Mouse (Mus musculus) adrenal gland, postnatal 10 days (tissue): ENCODE measurements at regions not wholly inside any gene's neighbourhood (a gene's known extent, or its start where the extent isn't known, plus 50 kb on each side); places are given as distances from the start of the nearest gene placed in this dataset.

Source experiments
- DNase-seq: peaks from one replicate; pipeline ENCODE4 v3.0.0; 2021; ENCODE audit warnings: mixed read lengths

- no peak for DNase-seq
Observed at GRCm38 (mm10) chr8:9042835-9043792, 352.8 kb upstream of the Arglu1 start.

GRCm38 (mm10) chr8:9029156-9029555 is 338.8 kb upstream of the Arglu1 start:
- DNase-seq: no peak

- DNase-seq: no peak
Observed at GRCm38 (mm10) chr8:9027672-9028071, 337.4 kb upstream of the Arglu1 start.

- DNase-seq: no peak
Observed at GRCm38 (mm10) chr8:9025872-9026271, 335.6 kb upstream of the Arglu1 start.

DNA sequence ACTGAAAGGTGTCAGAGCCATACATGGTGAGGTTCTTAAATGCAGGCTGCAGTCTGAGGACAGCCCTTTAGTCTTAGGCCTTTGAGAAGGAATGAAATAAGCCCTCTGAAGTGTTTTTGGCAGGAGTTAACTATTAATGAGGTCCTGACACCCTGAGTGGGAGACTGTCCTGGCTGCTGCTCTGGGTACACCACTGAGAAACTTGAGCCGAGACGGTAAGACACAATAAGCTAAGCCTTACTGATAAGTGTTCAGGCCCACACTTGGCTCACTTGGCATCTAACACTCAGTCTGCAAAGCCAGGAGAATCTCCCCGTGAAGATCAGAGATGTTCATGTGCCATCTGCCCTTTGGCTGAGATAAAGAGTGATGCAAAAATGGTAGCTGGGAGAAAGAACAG is 335.1 kb upstream of the Arglu1 start:
- DNase-seq: no peak

GRCm38 (mm10) chr8:9020744-9021143 is 330.4 kb upstream of the Arglu1 start:
- DNase-seq: no peak

GRCm38 (mm10) chr8:9020180-9020579 is 329.9 kb upstream of the Arglu1 start:
- DNase-seq: peak; percentile 23

DNA sequence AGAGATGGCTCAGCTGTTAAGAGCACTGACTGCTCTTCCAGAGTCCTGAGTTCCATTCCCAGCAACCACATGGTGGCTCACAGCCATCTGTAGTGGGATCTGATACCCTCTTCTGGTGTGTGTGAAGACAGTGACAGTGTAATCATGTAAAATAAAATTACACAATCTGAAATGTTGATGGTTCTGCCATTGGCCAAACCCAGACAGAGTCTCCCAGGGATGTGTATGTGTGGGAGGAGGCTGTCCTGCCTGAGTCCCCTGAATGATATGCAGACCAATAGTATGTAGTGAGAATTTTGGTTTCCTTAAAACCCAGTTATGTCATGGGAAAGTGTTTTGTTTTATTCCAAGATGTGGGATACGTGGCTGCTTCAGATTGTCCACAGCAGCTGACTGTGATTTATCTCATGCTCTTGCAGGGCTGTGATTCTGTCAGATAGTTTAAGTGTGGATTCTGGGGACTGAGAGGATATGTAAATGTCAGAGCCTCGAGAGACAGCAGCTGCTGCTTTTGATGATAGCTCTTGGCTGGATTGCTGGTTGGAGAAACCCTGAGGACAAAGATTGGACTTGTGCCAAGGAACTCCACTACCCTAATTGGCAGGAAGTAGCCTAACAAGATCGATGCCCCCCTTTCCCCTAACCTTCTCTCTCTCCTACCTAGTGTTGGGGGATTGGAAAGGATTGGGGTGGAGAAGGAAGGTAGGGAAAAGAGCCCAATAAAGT is 321.6 kb upstream of the Arglu1 start:
- DNase-seq: no peak

DNA sequence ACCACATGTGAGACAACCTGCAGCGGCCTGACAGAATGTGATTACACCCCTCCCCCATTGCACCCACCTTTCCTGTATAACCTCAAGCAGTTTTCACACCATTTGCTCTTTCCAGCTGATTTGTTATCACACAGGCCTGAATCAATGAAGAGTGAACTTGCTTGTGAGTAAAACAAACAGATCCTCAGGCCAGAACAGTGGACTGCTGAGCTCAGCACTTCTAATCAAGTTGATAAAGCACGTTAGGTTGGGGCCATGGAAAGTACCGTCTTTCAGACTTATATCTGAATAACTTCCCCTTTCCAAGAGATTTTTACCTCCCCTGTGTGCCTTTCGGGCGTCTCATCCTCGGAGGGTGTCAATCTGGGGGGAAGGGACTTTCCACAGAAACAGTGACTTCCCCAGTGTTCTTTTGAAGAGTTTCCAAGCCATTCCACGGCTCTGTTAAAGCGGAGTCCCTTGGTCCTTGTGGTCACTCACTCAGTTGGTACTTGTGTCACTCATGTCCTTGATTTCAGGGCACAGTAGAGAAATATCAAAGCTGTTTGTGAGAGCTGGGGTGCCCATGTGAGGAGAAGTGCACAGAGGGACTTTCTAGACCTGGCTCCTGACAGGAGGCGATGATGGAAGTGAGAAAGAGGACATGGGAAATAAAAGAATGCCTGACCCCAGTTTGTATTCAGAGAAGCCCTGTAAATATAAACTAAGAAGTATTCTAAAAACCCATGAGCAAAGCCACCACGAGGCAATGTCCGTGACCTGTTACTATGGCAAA is 317.9 kb upstream of the Arglu1 start:
- no peak for DNase-seq

- no peak for DNase-seq
Observed at GRCm38 (mm10) chr8:8999914-9000313, 309.6 kb upstream of the Arglu1 start.

GRCm38 (mm10) chr8:8997621-8998020 is 307.3 kb upstream of the Arglu1 start:
- DNase-seq: no peak

- peak; percentile 66 for DNase-seq
Observed at GRCm38 (mm10) chr8:8994596-8995189, 304.4 kb upstream of the Arglu1 start.

GRCm38 (mm10) chr8:8994008-8994407 is 303.7 kb upstream of the Arglu1 start:
- no peak for DNase-seq

DNA sequence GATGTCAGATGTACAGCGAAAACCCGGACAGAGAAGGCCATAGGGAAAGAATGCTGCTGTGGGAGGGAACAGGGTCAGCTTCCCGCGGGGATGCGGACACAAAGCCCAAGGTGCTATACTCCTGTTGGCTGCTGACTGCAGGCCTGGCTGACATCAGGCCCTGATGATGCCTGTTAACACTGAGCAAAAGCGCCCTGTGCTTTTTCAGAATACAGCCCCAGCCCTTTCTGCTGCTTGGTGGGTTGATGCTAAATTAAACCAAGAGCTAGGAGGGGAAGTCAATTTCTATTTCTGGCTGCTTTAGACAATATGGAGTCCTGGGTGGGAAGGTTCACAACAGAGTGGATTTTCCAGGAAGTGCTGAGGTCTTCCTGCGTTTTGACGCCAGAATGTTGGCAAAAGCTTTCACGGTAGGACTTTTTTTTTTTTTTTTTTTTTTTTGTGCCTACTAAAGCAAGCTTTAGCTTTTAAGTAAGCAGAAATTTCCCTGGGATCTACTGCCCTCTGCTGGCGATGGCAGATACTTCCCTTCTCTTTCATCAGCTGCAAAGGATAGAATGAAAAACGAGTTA is 302.2 kb upstream of the Arglu1 start:
- DNase-seq: peak; percentile 88

DNA sequence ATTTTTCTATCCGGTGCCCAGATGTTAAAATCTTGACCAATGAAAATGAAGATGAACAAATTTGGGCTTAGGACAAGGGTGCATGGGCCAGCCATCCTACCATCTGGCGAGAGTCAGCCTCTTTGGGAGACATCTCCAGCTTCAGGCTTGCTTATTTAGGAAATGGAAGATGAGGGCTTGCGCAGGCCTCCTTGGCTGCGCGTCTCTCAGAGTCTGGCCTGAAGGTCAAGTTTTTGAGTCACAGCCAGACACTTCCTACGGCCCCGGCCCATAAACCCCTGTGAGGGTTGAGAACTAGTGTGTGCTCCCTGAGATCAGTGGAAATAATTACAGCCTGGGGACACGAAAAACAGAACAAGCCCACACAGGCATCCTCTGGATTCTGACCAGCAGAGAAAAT is 300.7 kb upstream of the Arglu1 start:
- no peak for DNase-seq

GRCm38 (mm10) chr8:8986068-8986467 is 295.7 kb upstream of the Arglu1 start:
- no peak for DNase-seq

DNA sequence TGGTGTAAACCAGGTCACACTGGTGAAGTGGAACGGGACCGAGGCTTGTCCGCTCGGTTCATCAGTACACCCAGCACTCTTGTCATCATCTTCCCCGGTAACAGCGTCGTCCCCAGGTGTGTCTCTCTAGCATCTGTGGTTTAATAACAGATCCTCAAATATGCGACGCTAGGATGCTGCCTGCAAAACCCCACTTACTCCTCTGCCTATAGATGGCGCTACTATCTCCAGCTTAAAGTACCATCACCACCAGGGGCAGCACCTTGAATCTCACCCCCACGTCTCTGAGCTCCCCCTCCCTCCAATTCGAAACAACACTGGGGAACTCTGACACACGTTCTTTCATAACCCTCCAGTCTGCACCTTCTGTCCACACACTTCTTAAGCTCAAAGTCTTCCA is 295.1 kb upstream of the Arglu1 start:
- no peak for DNase-seq

- DNase-seq: peak; percentile 18
Observed at GRCm38 (mm10) chr8:8984829-8985251, 294.5 kb upstream of the Arglu1 start.

DNA sequence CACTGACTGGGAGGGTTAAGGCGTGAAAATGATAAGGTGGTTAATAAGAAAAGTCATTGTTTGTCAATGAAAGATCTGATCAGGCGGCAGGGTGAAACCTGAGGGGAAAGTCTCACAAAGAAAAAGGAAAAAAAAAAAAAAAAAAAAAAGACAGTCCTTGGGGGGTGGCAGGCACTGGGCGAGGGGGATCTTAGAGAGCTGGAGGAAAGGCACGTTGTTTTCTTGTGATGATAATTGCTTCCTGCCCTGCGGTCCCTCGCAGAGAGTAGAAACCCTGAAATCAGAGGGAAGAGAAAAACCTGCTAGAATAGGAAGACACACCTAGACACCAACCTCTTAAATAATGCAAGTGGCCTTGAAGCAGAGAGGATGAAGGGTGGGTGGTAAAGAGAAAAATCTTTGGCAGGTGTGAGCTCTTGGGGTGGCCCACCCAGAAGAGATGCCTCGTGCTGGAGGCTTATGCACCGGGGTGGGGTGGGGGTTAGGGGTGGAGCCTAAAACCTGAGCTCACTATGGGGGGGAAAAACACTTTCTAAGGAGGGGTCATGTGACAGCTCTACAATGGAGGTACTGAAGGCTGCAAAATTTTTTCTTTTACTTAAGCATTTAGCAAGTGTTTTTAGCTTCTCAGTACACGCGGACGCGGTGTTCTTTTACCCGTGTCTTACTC is 294.0 kb upstream of the Arglu1 start:
- DNase-seq: no peak

GRCm38 (mm10) chr8:8983133-8983661 is 292.9 kb upstream of the Arglu1 start:
- DNase-seq: no peak

DNA sequence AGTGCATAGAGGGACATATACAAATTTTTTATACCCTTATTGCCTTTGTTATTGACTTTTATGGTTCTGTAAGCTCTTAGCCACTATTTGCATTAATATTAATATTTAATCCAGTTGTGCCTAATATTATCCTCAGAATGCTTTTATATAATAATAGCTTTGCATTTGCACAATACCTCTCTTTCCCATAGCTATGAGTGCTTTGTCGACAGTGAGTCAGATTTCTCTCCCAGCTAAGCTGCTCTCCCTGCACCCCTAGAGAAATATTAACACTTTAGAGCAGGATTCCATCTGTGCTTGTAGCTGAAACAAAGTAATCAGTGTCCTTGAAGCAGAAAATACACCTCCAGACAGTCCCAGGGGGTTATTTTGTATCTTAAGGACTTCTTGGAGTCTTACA is 288.6 kb upstream of the Arglu1 start:
- DNase-seq: no peak
